Mouse (Mus musculus) cerebellum, adult 11 months (tissue): ENCODE results near the gene Mapk8ip1.
"Not testable (repeated sequence)": the region's sequence is repeated elsewhere in the genome, so short reads cannot be mapped to it uniquely, and the experiment has no call there.

Experiments used
- DNase-seq: peaks from one replicate; pipeline ENCODE4 v3.0.0; 2022

Mapk8ip1 gene

DNA sequence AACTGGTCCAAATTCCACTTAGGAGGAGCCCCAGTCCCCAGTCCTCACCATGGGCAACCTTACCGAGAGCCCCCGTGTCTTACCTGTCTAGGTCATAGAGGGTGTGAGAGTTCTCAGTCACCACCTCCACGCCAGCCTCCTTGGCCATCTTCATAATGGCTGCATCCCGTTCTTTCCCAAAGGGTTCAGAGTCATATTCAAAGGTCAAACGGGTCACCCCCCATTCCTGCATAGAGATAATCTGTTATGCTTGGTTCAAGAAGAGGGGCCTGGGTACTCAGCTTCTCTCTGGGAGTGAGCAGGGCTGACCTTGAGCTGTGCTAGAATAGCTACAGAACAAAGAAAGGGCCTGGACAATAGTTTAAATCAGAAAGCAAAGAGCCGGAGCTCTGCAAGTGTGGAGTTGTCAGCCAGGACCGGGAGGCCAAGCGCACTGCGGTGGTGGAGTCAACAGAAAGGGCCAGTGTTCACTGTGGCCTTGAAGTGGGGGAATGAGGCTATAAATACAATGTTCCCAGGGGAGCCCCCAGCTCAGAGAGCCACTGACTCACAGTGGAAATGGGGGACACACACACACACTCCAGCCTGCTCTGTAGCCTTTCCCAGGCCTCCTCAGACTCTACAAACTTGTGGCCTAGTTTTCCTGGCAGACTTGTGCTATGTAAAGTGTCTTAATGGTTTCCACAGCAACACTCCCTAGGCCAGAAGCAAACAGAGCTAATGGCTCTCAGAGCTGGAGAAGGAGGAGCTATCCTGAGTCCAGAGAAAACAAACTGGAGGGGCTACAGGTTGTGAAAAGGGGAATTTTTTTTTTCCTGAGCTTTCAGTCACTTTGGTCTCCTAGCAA is 23.6 kb upstream of the Mapk8ip1 start:
- no peak for DNase-seq

DNA sequence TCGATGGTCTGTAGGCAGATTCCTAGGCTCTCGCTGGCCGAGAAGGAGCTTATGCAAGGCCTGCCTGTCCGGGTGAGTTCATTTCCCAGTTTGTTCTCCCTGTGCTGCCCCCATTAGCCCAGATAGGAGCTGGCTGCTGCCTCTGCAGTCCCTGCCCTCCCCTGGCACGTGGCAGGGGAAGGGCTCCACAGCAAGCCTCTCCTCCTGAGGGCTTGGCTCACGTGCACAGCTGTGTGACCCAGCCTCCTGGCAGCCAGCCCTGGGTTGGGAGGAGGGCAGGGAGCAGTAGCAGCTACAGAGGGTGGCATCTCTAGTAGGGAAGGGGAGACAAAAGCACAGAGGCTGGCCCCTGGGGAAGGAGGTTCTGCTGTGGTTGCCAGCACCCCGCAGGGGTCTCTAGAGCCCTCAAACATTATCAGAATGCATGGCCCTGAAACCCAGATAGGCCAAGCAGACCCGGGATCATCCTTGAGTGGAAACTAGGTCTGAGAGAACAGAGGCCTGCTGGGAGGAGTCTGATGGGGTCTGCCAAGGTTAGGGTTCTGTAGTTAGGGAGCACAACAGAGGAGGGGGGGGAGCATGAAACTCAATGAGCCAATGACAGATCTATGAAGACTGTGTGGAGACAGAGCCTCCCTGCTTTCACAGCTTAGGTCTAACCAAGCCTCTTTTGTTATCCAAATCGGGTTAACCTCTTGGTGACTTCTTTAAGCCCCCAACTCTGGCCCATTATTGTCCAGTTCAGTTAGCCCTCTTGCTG is 22.8 kb upstream of the Mapk8ip1 start:
- DNase-seq = peak; percentile 87

DNA sequence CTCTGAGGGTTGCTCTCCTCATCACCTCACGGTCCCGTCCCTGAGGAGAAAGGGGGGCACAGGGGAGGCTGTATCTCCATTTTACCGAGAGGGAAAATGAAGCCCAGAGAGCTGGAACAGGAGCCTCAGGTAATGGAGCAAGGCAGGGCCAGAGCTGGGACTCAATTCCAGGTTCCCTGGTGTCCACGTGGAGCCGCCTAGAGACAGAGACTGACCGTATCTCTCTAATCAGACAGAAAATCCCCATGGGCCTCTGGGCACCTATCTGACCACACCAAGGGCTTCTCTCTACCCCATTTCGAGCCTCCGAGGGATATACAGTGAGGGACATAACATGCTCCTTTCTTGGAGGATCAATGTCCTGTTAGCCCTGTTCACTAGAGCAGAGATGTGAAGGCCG is 22.1 kb upstream of the Mapk8ip1 start:
- DNase-seq = no peak

DNA sequence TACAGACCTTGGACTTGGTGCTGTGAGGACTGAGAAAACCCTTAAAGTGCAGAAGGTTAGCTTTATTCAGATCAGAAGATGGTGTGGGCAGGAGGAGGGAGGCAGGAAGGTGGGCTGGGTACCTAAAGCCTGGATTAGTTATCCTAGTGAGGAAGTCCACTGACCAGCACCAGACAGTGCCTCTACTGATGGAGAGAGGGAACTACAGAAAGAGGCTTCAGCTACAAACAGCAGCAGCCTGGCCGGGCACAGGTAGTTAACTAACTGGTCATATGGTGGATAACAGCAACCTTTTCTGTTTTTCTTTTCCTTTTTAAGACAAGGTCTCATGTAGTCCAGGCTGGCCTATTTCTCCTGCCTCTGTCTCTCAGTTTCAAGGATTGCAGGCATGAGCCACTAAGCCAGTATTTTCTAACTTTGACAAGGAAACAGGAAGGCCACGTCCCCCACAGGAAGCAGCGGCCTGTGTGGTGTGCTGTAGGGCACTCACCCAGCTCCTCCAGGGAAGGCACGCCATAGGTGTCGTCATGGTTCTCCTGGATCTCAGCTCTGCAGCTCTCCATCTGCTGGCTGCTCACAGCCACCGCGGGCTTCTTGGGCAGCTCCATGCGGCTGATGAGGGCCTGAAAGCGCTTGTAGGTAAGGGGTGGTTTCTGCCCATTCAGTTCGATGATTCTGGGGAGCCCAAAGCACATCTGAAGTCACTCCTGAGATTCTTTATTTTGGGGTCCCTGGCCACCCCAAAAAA is 21.5 kb upstream of the Mapk8ip1 start:
- no peak for DNase-seq

DNA sequence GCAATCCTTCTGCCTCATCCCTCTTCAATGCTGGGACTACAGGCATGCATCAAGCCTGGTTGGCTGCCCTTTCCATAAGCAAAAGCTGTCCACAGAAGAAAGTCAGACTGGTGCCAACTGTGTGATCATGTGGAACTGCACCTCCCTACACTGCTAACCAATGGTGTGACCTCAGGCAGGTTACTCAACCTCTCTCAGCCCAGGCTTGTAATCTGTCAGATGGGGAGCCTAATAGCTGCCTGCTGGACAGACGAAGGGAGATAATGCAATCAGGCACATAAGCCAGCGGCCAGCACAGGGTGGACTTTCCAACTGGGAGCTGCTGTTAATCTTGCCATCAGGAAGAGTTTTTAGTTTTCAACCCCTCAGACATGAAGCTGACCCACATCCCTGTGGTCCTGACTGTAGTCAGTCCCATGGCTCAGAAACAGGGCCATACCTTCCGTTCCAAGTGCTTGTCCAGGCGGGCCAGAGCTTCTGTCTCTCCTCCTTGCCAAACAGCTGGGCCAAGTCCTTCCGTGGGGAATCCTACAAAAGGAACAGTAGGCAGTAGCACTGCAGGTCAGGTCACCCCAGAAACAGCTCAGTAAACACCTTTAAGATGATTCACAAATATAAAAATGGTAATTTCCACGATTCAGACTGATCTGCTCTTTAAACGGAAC is 20.8 kb upstream of the Mapk8ip1 start:
- DNase-seq = no peak

DNA sequence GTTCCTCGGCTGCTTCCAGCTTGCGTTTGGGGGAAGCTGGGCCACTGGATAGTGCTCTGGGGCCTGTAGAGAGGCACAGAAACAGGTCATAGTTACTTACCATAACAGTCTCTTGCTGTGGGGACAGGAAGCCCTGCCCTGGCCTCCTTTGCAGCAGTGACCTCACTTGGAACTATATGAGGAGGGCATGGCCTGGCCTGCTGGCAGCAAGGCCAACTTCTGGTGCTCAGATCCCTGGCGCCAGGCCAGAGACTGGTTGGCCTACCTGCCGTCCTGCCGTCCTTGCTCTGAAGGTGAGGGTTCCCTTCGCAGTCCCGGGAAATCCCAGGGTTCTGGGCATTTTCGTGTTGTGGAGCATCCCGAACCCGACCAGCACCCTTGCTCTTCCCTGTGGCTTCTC is 10.6 kb upstream of the Mapk8ip1 start:
- peak; percentile 75 for DNase-seq

DNA sequence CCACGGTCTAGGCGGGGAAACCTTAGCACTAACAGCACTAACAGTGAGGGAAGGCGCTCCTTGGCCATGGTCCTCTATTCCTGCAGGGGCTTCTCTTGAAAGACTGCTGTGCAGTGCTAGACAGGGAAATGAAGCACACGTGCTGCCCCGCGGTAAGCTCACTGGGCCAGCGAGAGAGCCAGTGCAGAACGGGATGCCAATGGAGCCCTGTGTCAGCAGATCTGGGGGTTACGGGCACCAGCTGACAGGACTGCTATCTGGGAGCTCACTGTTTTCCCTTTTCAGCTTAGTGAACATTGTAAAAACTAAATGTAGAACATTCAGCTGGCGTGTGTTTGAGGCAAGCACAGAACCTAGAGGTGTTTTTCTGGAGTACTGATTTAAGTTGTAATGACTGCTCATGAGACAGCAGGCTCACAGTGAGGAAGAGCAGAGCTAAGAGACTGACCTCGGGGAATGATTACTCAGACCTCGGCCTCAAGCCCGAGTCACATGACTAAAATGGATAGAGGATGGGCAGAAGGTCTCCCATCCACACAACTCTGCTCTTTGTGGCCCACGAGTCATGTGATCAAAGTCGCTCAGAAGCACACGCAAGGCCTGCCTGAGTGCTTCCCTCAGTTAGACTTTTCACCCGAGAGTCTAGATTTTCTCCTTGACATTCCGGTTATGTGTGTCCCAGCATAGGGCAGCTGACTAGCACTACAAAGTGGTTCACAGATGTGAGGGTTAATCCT is 7.4 kb upstream of the Mapk8ip1 start:
- DNase-seq = no peak

DNA sequence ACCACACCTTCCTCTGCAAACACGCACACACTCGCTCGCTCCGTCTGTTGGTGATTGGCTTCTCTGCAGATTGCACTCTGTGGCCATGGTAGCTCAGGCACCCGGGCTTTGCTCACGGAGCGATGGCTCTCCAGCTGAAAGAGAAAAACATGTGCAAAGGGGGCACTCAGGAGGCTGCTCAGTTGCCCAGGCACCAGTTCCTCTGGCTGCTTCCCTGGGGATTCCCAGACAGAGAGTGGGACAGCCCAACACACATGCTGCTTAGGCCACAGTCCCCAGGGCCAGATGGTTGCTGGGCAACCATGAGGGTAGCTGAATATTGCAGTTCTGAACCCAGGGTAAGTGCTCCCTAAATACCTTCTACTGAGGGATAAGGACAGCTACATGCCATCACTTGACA is 4.6 kb upstream of the Mapk8ip1 start:
- DNase-seq = peak; percentile 24

DNA sequence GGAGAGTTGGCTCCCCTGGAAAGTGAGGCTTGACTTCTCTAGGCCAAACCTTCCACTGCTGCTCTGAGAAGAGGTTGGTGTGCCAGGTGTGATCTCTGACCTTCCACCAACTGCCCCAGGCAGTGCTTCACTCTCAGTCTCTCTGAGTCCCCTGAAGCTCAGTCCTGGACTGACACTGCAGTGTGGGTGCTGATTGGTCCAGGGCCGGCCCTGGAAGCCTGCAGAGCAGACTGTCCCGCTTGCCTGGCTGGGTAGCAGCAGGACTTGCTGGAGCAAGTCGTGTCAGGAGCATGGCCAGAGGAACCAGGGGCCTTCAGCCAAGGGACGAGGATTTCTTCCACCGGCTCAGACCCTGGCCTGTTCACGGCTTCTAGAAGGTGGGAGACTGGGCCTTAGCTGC is 3.7 kb upstream of the Mapk8ip1 start:
- peak; percentile 31 for DNase-seq

DNA sequence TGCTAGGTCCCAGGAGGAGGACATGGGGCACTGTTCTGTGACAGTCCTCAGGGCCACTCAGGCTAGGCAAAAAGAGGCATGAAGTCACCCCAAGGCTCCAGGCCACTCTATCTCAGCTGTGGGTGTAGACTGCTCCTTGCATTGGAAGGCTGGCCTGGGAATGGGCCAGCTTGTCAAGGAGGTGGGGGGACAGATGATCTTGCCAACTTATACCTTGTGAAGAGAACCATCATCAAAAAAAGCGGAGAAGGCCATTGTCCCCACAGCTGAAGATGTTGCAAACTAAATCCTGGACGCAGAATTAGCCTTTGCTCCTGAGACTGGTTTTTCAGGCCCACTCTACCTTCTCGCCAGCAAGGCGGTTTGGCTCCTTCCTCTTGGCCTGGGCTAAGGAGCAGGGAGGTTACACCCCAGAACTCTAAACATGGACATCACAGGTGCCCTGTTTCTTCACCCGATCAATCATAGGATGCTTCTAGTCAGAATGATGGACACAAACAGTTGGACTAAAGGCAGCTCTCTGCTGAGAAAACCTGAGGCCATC is 2.8 kb upstream of the Mapk8ip1 start:
- peak; percentile 35 for DNase-seq

DNA sequence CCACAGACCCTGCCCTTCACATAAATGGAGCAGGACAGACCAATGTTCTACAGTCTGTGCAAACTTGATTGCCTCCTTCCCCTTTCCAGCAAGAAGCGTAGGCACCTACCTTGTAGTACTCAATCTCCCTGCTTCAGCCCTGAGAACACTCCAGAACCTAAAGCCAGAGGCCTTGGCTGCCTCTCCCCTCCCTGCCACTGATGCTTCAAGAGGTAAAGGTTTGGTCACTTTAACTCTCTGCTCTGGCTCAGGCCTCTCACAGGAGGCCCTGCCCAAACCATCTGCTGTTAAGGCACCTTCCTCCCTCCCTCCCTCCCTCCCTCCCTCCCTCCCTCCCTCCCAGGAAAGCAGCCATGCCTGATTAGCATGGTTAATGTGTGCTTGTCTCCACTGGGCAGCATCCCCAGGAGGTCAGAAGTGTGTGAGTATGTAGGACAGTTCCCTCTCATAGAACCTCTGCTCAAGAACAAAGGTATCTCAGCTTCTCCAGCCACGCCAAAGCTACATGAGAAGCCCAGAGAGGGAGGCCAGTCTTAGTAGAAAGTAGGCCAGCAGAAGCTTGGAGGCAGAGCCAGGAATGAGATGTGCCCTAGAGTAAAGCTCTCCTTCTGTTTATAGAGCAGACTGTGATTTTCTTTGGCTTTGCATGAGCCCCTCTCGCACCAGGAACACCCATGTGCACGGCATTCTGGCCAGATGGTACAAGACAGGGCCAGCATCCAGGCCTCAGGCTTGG is 1.7 kb upstream of the Mapk8ip1 start:
- peak; percentile 82 for DNase-seq

DNA sequence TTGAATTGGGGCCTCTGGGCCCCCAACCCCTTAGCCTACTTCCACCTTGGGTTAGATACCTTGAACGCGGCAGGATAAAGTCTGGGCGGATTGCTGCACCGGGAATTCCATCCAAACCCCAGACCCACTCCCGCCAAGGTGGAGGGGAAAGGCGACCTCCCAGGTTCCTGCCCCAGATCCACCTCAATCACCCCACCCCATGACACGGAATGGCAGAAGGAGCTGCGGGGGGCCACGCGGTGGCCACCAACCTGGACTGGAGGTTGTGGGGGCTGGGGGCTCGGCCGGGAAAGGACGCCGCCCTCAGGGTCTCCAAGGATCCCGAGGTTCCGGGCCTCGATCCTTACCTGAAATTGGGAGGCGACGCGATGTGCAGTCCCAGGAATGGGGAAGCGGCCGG is 381 bp downstream of the Mapk8ip1 start:
- DNase-seq = peak; percentile 61

DNA sequence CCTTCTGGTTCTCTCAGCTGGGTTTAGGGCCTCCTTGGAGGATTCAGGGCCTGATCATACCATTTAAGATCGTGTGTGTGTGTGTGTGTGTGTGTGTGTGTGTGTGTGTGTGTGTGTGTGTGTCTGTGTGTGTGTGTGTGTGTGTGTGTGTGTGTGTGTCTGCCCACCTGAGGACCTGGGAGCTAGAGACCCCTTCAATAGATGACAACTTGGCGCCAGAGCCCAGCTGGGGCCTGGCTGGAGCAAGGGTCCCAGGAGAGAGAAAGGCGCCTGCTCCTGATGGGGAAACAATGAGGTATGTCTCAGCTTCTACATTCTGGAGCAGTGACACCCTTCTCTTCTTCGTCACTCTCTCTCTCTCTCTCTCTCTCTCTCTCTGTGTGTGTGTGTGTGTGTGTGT is 1.2 kb downstream of the Mapk8ip1 start:
- not testable (repeated sequence) for DNase-seq

DNA sequence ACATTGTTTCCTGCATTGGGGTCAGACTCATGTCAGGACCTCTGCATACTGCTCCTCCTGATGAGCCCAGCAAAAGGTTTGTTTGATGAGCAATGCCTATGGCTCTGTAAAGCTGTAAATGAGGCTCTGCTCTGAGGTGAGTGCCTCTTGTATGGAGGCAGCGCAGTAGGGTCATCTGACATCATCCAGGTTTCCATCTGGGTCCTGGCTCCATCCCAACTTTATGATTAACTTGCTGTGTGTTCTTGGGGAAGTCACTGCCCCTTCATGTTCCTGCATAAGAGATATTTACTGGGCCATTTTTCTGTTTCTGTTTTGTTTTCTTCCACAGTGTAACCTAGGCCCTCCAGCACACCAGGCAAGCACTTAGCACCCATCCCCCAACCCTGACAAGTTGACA is 3.6 kb downstream of the Mapk8ip1 start:
- no peak for DNase-seq

DNA sequence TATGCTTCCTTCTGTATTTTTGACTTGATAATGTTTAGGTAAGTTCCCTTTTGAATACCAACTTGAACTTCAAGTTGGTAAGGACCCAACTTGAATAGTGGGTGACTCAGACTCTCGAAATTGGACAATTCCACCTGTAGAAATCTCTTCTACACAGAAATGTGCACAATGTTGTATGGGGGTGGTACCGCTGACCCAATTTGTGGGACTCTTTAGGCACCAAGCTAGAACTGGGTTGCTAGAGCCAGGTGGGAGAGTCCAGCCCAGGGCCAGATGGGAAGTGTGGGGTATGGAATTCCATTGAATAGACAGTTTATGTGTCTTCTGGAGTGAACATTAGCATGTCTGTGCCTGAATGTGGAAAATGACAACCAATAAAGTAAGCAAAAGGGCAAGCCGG is 5.5 kb downstream of the Mapk8ip1 start:
- no peak for DNase-seq

DNA sequence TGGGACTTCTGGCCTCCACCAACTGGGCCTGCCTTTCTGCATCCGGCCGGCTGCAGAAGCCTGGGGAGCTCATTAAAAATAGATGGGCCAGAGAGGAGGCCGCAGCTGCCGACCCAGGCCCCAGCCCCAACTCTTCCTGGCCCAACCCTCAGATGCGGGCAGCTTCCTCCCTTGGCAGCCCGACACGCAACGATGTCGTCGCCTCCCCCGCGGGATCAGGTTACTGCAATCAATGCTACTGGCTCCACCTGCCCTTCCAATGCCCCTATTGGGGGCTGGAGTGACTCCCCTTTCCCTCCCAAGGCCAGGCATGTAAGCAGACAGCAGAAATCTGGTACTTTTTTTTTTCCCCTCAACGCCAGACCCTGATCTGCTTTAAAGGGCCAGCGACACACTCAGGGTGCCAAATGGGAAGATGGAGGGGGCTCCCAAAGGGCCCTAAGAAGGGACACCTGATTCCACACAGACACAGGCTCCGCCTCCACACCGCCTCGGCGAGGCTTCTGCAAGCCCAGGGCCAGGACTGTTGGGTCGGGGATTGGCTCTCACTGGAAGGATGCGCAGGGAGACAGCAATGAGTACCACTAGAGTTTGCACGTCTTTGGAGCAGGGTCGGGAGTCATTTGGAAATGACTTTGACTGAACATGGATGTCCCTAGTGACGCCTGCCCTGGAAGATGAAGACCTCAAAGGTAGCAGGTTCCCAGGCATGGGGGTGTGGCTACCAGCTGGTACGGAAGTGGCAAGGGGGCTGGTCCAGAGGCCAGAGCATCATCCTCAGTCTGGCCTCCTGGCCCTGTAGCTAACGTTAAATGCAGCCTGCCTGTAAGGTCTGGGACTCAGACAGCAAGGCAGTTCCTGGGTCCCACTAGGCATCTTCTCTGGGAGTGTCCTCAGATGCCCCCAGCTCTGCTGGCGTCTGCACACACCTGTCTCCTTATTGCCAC is 8.5 kb downstream of the Mapk8ip1 start:
- no peak for DNase-seq

DNA sequence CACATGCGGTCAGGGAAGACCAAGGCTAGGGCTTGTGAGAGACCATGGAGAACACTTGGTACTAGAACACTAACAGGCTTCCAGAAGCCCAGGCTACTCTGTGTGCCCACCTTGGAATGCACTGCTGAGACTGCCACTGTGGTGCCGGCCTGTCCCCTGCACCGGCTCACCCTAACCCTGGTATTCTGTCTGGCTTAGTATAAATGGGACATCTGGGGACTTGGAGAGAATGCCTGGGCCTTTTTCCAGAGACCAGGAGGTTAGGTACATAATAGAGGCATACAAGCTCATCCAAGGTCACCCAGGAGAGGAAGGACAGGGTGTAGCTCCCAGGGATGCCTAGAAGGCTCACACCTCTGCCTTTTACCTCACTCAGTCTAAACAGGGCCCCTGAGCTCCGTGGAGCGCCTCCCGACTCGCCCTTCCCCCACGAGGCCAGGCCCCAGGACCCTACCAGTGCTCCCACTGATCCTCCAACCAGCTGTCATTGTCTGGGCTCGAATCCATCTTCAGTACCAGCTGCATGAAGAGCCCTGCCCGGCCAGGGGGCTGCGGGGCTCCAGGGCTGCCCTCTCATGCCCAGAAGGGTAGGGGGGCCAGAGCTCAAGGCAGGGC is 9.3 kb downstream of the Mapk8ip1 start:
- DNase-seq = no peak

DNA sequence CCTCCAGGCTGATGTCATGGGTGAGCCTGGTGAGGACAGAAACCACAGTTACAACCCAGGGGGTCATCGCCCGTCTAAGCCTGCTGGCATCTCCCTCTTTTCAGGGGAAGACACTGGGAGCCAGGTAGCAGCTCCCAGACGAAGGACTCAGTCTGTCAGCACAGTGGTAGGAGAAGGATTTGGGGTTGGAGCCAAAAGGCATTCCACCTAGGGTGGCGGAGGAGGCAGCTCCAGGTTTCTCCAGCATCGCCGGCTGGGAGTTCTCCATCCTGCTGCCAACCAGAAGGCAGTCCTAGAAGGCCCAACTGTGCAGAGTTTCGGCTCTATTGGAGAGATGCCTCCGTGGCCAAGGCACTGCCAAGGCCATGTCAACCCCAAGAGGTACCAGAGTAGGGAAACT is 9.9 kb downstream of the Mapk8ip1 start:
- DNase-seq = peak; percentile 59

DNA sequence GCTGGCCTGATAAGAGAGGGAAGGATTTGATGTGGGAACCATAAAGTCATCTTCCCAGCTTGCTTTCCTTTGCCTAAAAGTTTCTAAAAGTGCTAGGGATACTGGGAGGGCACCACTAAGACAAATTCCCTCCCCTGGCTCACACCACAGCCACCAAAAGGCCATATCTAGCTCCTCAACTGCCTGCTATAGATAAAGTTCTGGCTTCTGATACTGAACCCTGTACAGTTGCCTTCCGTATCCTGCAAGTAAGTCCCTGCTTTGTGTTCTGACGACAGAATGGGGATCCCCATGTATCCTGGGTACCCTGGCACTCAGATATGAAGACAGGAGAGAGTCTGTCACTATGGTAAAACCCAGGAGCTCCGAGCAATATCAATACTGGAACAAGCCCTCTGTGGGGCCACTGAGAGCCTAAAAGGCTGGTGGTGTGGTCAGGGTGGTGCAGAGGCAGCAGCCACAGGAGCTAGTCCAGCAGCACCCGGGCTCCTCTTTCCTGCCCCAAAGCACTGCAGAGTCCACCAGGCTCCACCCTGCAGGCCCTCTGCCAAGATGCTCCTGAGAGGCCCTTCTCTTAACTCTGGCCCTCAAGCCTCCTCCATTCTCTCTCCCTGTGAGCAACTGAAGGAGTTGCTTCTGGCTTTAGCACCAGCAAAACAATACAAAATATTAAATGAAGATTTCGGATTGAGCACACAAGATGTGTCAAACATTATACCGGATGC is 10.7 kb downstream of the Mapk8ip1 start:
- DNase-seq = no peak
